In genomic region chr16:7187788-7188187, GRCm38 (mm10) we compare ENCODE assay signal across 8 mouse cellular contexts.
A peak's percentile ranks its signal among the peaks of the same experiment; 100 is the strongest.
DNase-seq lines count a peak whose midpoint lies in the region; ATAC-seq lines count a peak whose summit lies in the region.
"Had no signal": no experiment of that assay in that cellular context is flagged by ENCODE, and none has a peak within 500 bp of the region (broad histone marks: within the 10 kb centered on the region; RNA-seq: fewer than 3 reads in every experiment).

No protein-coding gene starts in this region.

- H3K27ac ChIP-seq in hindbrain, embryonic 15.5 days (replicated peaks): 0 out of 2 replicates have a peak overlapping the region, but pooled peaks have one; percentile 10

- intact Hi-C loops in gastrocnemius, postnatal 14 days (cut with DNase I; ENCODE audit: low total_unique reads): no loop called here

- no peaks in the 10 kb centered on the region for H3K36me3 ChIP-seq in hindbrain, embryonic 15.5 days

- WGBS in hindbrain, embryonic 15.5 days: 53% methylated on average over 2 of the region's 2 CpGs

- DNase-seq in right cerebral cortex, postnatal 10 days (ENCODE audit: low spot score in 2 of 2): peak; percentile 42 to 46
- DNase-seq in right cerebral cortex, adult 2 months (ENCODE audit: low spot score in 2 of 2): no peak
- peak; percentile 10 for DNase-seq in embryo, embryonic 10 days (ENCODE audit: low spot score)
- peak; percentile 1 for DNase-seq in yolk sac, embryonic 10.5 days (ENCODE audit: low spot score)
- no peak for DNase-seq in gastrocnemius, postnatal 14 days
- DNase-seq in ovary, adult 18-20 months (ENCODE audit: low spot score): no peak

- no peaks in the 10 kb centered on the region for H3K27me3 ChIP-seq in hindbrain, embryonic 15.5 days

- no peak for ATAC-seq in hindbrain, embryonic 15.5 days (ENCODE audit: low FRiP score, low read depth)
- ATAC-seq: intestine, embryonic 16.5 days had no signal

- peaks cover 12% of the 10 kb centered on the region; the same call in 1 of the 2 replicates for H3K4me1 ChIP-seq in hindbrain, embryonic 15.5 days (replicated peaks)

- no peak overlapping the region for H3K9ac ChIP-seq in hindbrain, embryonic 15.5 days

- H3K4me3 ChIP-seq in hindbrain, embryonic 15.5 days: no peak overlapping the region

- no peak overlapping the region for H3K4me2 ChIP-seq in hindbrain, embryonic 15.5 days

- no peaks in the 10 kb centered on the region for H3K9me3 ChIP-seq in hindbrain, embryonic 15.5 days

Comparison
In these comparisons a context has a peak if more than half of its experiments do, and no peak if none do; other contexts are left out.
1. DNase-seq: peak in right cerebral cortex, postnatal 10 days (2 of 2), embryo, embryonic 10 days (single experiment) and yolk sac, embryonic 10.5 days (single experiment); none in right cerebral cortex, adult 2 months (0 of 2), gastrocnemius, postnatal 14 days (single experiment) and ovary, adult 18-20 months (single experiment).